Mouse (Mus musculus): ENCODE results near the gene Axin2.

DNA sequence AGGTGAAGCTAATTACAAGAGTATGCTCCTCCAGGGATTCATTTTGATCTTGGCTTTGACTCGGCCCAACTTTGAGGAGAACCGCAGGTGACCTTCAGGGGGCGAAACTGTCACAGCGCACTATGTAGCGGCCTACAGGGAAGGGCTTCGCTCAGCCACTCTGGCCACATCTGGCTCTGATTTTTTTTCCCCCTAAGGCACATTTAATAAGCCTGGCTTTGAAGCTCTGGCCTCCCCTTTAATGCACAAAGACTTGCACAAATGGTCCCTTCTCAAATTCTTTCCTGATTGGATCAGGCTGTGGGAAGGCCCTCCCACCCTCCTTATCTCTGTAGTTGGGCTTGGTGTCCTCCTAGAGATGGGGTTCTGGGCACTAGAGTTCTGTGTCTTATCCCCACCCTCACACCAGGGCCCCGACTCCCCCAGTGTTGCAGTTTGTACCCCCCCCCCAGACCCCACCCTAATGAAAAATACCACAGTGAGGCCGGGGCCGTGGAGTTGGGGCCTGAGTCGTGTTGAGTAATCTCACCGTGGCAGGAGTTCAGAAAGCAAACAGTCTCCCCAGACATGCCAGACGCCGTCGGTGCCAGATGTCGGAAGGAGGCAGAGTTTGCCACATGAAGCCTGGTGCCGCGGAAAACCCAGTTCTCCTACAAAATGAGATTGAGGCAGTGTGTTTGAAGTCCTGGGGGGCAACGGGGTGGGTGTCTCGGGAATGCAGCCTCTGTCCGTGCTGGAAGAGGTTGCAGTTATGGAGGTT, 27.5 kb downstream of the Axin2 start:
- TF ChIP-seq POLR2A (IDR thresholded peaks at IDR 0.05; ENCODE audit: insufficient read depth, low read depth, low read length) (no peak), CTCF (IDR thresholded peaks at IDR 0.05; ENCODE audit: insufficient read depth, low read depth, low read length) (no peak)

Measured in olfactory bulb, adult 2 months (tissue).